Mouse (Mus musculus): ENCODE data around the gene Zfpm1.

DNA sequence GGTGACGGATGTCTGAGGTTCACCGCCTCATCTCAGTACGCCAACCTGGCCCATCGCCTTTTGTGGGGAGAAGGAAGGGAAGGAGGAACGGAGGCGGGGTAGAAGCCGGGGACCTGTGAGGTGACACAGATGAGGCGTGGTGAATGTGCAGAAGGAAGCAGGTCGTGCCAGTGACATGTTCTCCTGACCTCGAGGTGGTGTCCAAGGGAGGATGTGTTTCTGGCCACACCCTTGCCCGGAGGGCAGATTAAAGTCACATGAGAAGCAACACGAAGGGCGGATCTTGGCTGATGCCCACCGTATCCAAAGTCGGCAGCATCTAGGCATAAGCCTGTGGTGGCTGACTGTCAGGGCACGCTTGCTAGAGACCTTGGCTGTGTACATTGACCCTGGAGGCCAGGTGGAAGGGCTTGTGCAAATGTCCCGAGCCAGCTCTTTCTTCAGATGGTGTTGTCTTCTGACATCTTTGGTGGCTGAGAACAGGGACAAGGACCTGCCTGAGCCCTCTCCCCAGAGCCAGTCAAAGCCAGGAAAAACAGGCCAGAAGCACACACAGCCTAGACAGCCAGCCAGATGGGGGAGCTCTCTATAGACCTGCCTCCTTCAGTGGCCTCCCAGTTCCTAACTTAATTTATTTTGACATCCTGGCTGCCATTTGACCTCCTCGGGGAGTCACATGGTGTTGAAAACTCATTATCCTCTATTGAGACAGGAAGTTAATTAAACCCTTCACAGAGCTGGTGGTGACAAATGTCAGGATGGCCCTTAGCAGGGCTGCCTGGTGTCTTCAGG is 4.5 kb upstream of the Zfpm1 start:
- no peak for TF ChIP-seq POLR2A (IDR thresholded peaks at IDR 0.05; ENCODE audit: borderline replicate concordance, extremely low read depth, low read depth, low read length)
- TF ChIP-seq CTCF (IDR thresholded peaks at IDR 0.05; ENCODE audit: insufficient read depth, low read length): no peak

All from lung, adult 2 months (tissue).